7 mouse cellular contexts compared by ENCODE assay signal in the genomic region with DNA sequence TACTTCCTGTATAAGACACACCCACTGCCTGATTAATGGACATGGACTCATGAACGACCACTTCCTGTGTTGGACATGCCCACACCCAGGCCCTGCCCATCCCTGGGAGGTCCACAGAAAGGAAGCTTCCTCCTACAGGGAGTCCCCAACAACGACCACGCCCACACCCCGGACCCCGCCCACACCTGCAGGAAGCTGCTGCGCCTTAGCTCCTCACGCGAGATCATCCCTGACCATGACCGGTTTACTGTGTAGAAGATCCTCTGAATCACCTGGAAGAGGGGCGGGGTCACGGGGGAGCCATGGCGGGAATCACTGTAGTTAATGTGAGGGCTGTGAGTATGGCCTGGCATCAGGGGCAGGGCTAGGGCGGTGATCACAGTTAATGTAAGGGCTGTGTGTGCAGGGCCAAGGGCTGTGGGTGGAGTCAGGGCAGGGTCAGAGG. TPM values are rescaled to one million over a fixed set of nuclear protein-coding genes. Genes with fewer than 3 reads are reported as not detected.
DNase-seq lines count a peak whose midpoint lies in the region; ATAC-seq and TF ChIP-seq lines count a peak whose summit lies in the region.

No protein-coding gene starts in this region.

- H3K4me3 ChIP-seq in forebrain, postnatal 0 days (ENCODE audit: low read depth, low read length), result no peak overlapping the region
- H3K4me3 ChIP-seq in intestine, postnatal 0 days (ENCODE audit: low read depth, low read length), result no peak overlapping the region
- H3K4me3 ChIP-seq in liver, embryonic 15.5 days (replicated peaks), result no peak overlapping the region
- H3K4me3 ChIP-seq in neural tube, embryonic 13.5 days, result no peak overlapping the region

- H3K27ac ChIP-seq in forebrain, postnatal 0 days (ENCODE audit: low read depth, low read length), result no peak overlapping the region
- H3K27ac ChIP-seq in intestine, postnatal 0 days (ENCODE audit: low read depth, low read length), result no peak overlapping the region
- H3K27ac ChIP-seq in liver, embryonic 15.5 days (replicated peaks), result no peak overlapping the region
- H3K27ac ChIP-seq in neural tube, embryonic 13.5 days (replicated peaks), result no peak overlapping the region

- no peak for TF ChIP-seq CTCF in forebrain, postnatal 0 days (IDR thresholded peaks at IDR 0.05; ENCODE audit: low read depth)
- no peak for TF ChIP-seq CTCF in intestine, postnatal 0 days (IDR thresholded peaks at IDR 0.05; ENCODE audit: low read depth)

- H3K9ac ChIP-seq in forebrain, postnatal 0 days, result no peak overlapping the region
- H3K9ac ChIP-seq in intestine, postnatal 0 days (ENCODE audit: low read depth, low read length), result no peak overlapping the region
- no peak overlapping the region for H3K9ac ChIP-seq in liver, embryonic 15.5 days
- no peak overlapping the region for H3K9ac ChIP-seq in neural tube, embryonic 13.5 days

- H3K4me1 ChIP-seq in forebrain, postnatal 0 days (ENCODE audit: insufficient read depth), result no peaks in the 10 kb centered on the region
- no peaks in the 10 kb centered on the region for H3K4me1 ChIP-seq in intestine, postnatal 0 days (replicated peaks; ENCODE audit: control insufficient read depth, insufficient read depth, low read length)
- no peaks in the 10 kb centered on the region for H3K4me1 ChIP-seq in liver, embryonic 15.5 days (replicated peaks)
- no peaks in the 10 kb centered on the region for H3K4me1 ChIP-seq in neural tube, embryonic 13.5 days (replicated peaks)

- H3K4me2 ChIP-seq in forebrain, postnatal 0 days (ENCODE audit: low read depth), result no peak overlapping the region
- no peak overlapping the region for H3K4me2 ChIP-seq in intestine, postnatal 0 days (replicated peaks; ENCODE audit: low read depth)
- H3K4me2 ChIP-seq in liver, embryonic 15.5 days, result no peak overlapping the region
- no peak overlapping the region for H3K4me2 ChIP-seq in neural tube, embryonic 13.5 days

- 97% methylated on average over 13 of the region's 13 CpGs for WGBS in forebrain, postnatal 0 days
- WGBS in intestine, postnatal 0 days, result 91% methylated on average over 13 of the region's 13 CpGs
- WGBS in liver, embryonic 15.5 days (ENCODE audit: insufficient replicate concordance), result 88% methylated on average over 13 of the region's 13 CpGs
- 97% methylated on average over 13 of the region's 13 CpGs for WGBS in neural tube, embryonic 13.5 days

- 0 out of 2 replicates have a peak, but pooled peaks cover 5% of the 10 kb centered on the region for H3K9me3 ChIP-seq in forebrain, postnatal 0 days (ENCODE audit: low read length)
- H3K9me3 ChIP-seq in intestine, postnatal 0 days (ENCODE audit: control insufficient read depth), result peaks cover 16% of the 10 kb centered on the region
- peaks cover 29% of the 10 kb centered on the region for H3K9me3 ChIP-seq in liver, embryonic 15.5 days (replicated peaks)
- peaks cover 32% of the 10 kb centered on the region for H3K9me3 ChIP-seq in neural tube, embryonic 13.5 days

- no peaks in the 10 kb centered on the region for H3K27me3 ChIP-seq in forebrain, postnatal 0 days (ENCODE audit: insufficient read depth, low read length)
- H3K27me3 ChIP-seq in intestine, postnatal 0 days (replicated peaks; ENCODE audit: control insufficient read depth, insufficient read depth, low read length), result no peaks in the 10 kb centered on the region
- no peaks in the 10 kb centered on the region for H3K27me3 ChIP-seq in liver, embryonic 15.5 days
- no peaks in the 10 kb centered on the region for H3K27me3 ChIP-seq in neural tube, embryonic 13.5 days

- H3K36me3 ChIP-seq in forebrain, postnatal 0 days (ENCODE audit: insufficient read depth), result peaks cover 26% of the 10 kb centered on the region
- H3K36me3 ChIP-seq in intestine, postnatal 0 days (ENCODE audit: control insufficient read depth, insufficient read depth), result peaks cover 36% of the 10 kb centered on the region
- peaks cover 36% of the 10 kb centered on the region for H3K36me3 ChIP-seq in liver, embryonic 15.5 days (replicated peaks)
- peaks cover 38% of the 10 kb centered on the region for H3K36me3 ChIP-seq in neural tube, embryonic 13.5 days

- peak; percentile 29 to 67 for DNase-seq in spleen, postnatal 4 days (ENCODE audit: low spot score in 2 of 2)
- DNase-seq in spleen, adult 12 weeks (ENCODE audit: low spot score), result no peak
- DNase-seq in adrenal gland, postnatal 10 days, result peak; percentile 33
- no peak for DNase-seq in forebrain, postnatal 0 days

- ATAC-seq in forebrain, postnatal 0 days, result peak; percentile 54
- peak; percentile 46 for ATAC-seq in intestine, postnatal 0 days
- ATAC-seq in liver, embryonic 15.5 days (ENCODE audit: insufficient read depth), result peak; percentile 32; the same call in 1 of the 2 replicates
- peak; percentile 79 for ATAC-seq in neural tube, embryonic 13.5 days (ENCODE audit: low read depth)

RNA-seq across cellular contexts. Expression of a gene that starts 37.3 kb away (rescaled TPM):
- 100 to 1,000 TPM; 103 to 128 TPM for total RNA-seq in adrenal gland, postnatal 10 days (2021)
- total RNA-seq in forebrain, postnatal 0 days (2014; rRNA removed), result 79.2 and 118 TPM in 2 replicates
- polyA plus RNA-seq in forebrain, postnatal 0 days (2015; fragmentation: Nextera tagmentation; extraction: Ambion mirVana), result 143 and 152 TPM in 2 replicates
- 93.5 and 105 TPM in 2 replicates for polyA plus RNA-seq in intestine, postnatal 0 days (2015; fragmentation: Nextera tagmentation; extraction: Ambion mirVana)
- 29.2 and 30.7 TPM in 2 replicates for polyA plus RNA-seq in liver, embryonic 15.5 days (2015; fragmentation: Nextera tagmentation; extraction: Ambion mirVana)
- 156 and 164 TPM in 2 replicates for polyA plus RNA-seq in neural tube, embryonic 13.5 days (2015; fragmentation: Nextera tagmentation; extraction: Ambion mirVana)

RNA-seq across cellular contexts. Expression of a gene that starts 54.2 kb away (rescaled TPM):
- not detected for total RNA-seq in adrenal gland, postnatal 10 days (2021)
- total RNA-seq in forebrain, postnatal 0 days (2014; rRNA removed), result not detected in 2 replicates
- not detected in 2 replicates for polyA plus RNA-seq in forebrain, postnatal 0 days (2015; fragmentation: Nextera tagmentation; extraction: Ambion mirVana)
- not detected in 2 replicates for polyA plus RNA-seq in intestine, postnatal 0 days (2015; fragmentation: Nextera tagmentation; extraction: Ambion mirVana)
- not detected in 2 replicates for polyA plus RNA-seq in liver, embryonic 15.5 days (2015; fragmentation: Nextera tagmentation; extraction: Ambion mirVana)
- polyA plus RNA-seq in neural tube, embryonic 13.5 days (2015; fragmentation: Nextera tagmentation; extraction: Ambion mirVana), result not detected in 2 replicates

Comparison
In these comparisons a context has a peak if more than half of its experiments do, and no peak if none do; other contexts are left out.
1. DNase-seq: peak in spleen, postnatal 4 days (2 of 2) and adrenal gland, postnatal 10 days (single experiment); none in spleen, adult 12 weeks (single experiment) and forebrain, postnatal 0 days (single experiment).
2. Peak in every context shown above with its lines, with median percentiles within 50 percentile points of each other: ATAC-seq.